Mouse (Mus musculus) inflammation-experienced regulatory T-cells, adult 6 months (primary cell): Measurements from ENCODE around the gene Pdss2. TPM values are rescaled to one million over a fixed set of nuclear protein-coding genes. Genes with fewer than 3 reads are reported as not detected.
"Not testable (repeated sequence)": the region's sequence is repeated elsewhere in the genome, so short reads cannot be mapped to it uniquely, and the experiment has no call there.

Source experiments
- ATAC-seq: one replicate; pipeline ENCODE4 v1.8.0; 2017
- polyA plus RNA-seq, 3 experiments: library from polyadenylated mRNA; unstranded; fragments of 100-300 nt; shearing (Covaris generic); gene quantifications; one replicate each; pipeline ENCODE4 v1.2.1; 2017

The Pdss2 gene
- polyA plus RNA-seq, 3 experiments from 2014 or later, result 7.2 to 10.9 (median 9.5) TPM

- ATAC-seq, result no peak
Measured at GRCm38 (mm10) chr10:43244262-43244806, 23.0 kb downstream of the Pdss2 start.

- ATAC-seq, result no peak
Measured at GRCm38 (mm10) chr10:43245461-43246200, 24.3 kb downstream of the Pdss2 start.

- no peak for ATAC-seq
Measured at GRCm38 (mm10) chr10:43247994-43248393, 26.7 kb downstream of the Pdss2 start.

GRCm38 (mm10) chr10:43252324-43252723 lies 31.0 kb downstream of the Pdss2 start:
- ATAC-seq, result no peak

GRCm38 (mm10) chr10:43256965-43257364 lies 35.7 kb downstream of the Pdss2 start:
- ATAC-seq, result not testable (repeated sequence)

- ATAC-seq, result not testable (repeated sequence)
Measured at GRCm38 (mm10) chr10:43257500-43257899, 36.2 kb downstream of the Pdss2 start.

- no peak for ATAC-seq
Measured at GRCm38 (mm10) chr10:43271318-43271717, 50.0 kb downstream of the Pdss2 start.

GRCm38 (mm10) chr10:43272381-43272780 lies 51.1 kb downstream of the Pdss2 start:
- ATAC-seq, result no peak

GRCm38 (mm10) chr10:43273057-43273456 lies 51.8 kb downstream of the Pdss2 start:
- ATAC-seq, result no peak

- ATAC-seq, result no peak
Measured at GRCm38 (mm10) chr10:43275446-43275845, 54.2 kb downstream of the Pdss2 start.

GRCm38 (mm10) chr10:43276116-43276659 lies 54.9 kb downstream of the Pdss2 start:
- no peak for ATAC-seq

- no peak for ATAC-seq
Measured at GRCm38 (mm10) chr10:43277266-43278145, 56.2 kb downstream of the Pdss2 start.

- ATAC-seq, result no peak
Measured at GRCm38 (mm10) chr10:43279637-43280288, 58.5 kb downstream of the Pdss2 start.

GRCm38 (mm10) chr10:43285541-43285940 lies 64.3 kb downstream of the Pdss2 start:
- ATAC-seq, result no peak

- no peak for ATAC-seq
Measured at GRCm38 (mm10) chr10:43290638-43291230, 69.4 kb downstream of the Pdss2 start.

GRCm38 (mm10) chr10:43291333-43291736 lies 70.0 kb downstream of the Pdss2 start:
- ATAC-seq, result no peak

GRCm38 (mm10) chr10:43292454-43292853 lies 71.2 kb downstream of the Pdss2 start:
- no peak for ATAC-seq

- no peak for ATAC-seq
Measured at GRCm38 (mm10) chr10:43294331-43294730, 73.0 kb downstream of the Pdss2 start.

GRCm38 (mm10) chr10:43308105-43308810 lies 87.0 kb downstream of the Pdss2 start:
- ATAC-seq, result no peak

- ATAC-seq, result no peak
Measured at GRCm38 (mm10) chr10:43310781-43311392, 89.6 kb downstream of the Pdss2 start.

- no peak for ATAC-seq
Measured at GRCm38 (mm10) chr10:43312211-43312610, 90.9 kb downstream of the Pdss2 start.
